ENCODE assay signal across 10 mouse cellular contexts in genomic region chr8:70634066-70634465, GRCm38 (mm10). TPM values are rescaled to one million over a fixed set of nuclear protein-coding genes. Genes with fewer than 3 reads are reported as not detected.
A peak's percentile ranks its signal among the peaks of the same experiment; 100 is the strongest.
DNase-seq lines count a peak whose midpoint lies in the region; TF ChIP-seq lines count a peak whose summit lies in the region.
"Had no signal": no experiment of that assay in that cellular context is flagged by ENCODE, and none has a peak within 500 bp of the region (broad histone marks: within the 10 kb centered on the region; RNA-seq: fewer than 3 reads in every experiment).

No protein-coding gene starts in this region.

- H3K4me3 ChIP-seq in lung, adult 2 months (replicated peaks; ENCODE audit: extremely low read depth, low read depth, low read length) = no peak overlapping the region
- no peak overlapping the region for H3K4me3 ChIP-seq in left cerebral cortex, adult 2 months
- H3K4me3 ChIP-seq: neural tube, embryonic 13.5 days had no signal

- TF ChIP-seq CTCF in lung, adult 2 months (IDR thresholded peaks at IDR 0.05; ENCODE audit: insufficient read depth, low read length) = no peak
- TF ChIP-seq CTCF in left cerebral cortex, adult 2 months (IDR thresholded peaks at IDR 0.05) = no peak

- peak; percentile 64 for DNase-seq in MN1 (ENCODE audit: low spot score)
- DNase-seq in adrenal gland, postnatal 25 days = peak; percentile 72
- DNase-seq in heart, postnatal 14 days = peak; percentile 79 to 83
- DNase-seq in lung, adult 2 months = peak; percentile 63
- DNase-seq in embryo, embryonic 9.5 days (ENCODE audit: extremely low spot score) = no peak
- DNase-seq in frontal cortex, adult 2 months (ENCODE audit: extremely low spot score in 1 of 2, low spot score in 1 of 2) = no peak
- no peak for DNase-seq in left cerebral cortex, postnatal 14 days (ENCODE audit: low spot score in 2 of 2)
- no peak for DNase-seq in left cerebral cortex, adult 2 months (ENCODE audit: extremely low spot score in 1 of 2, low spot score in 2 of 2)
- DNase-seq: cerebellum, adult 18-20 months had no signal

- intact Hi-C loops in heart, postnatal 14 days (cut with DNase I) = no loop called here
- intact Hi-C loops in left cerebral cortex, postnatal 14 days (cut with DNase I) = no loop called here
- intact Hi-C loops in left cerebral cortex, adult 2 months (cut with DNase I) = no loop called here

- H3K27ac ChIP-seq in left cerebral cortex, adult 2 months = no peak overlapping the region
- H3K27ac ChIP-seq: neural tube, embryonic 13.5 days had no signal

- TF ChIP-seq POLR2A in lung, adult 2 months (IDR thresholded peaks at IDR 0.05; ENCODE audit: borderline replicate concordance, extremely low read depth, low read depth, low read length) = no peak

- peaks cover 12% of the 10 kb centered on the region for H3K4me1 ChIP-seq in lung, adult 2 months (ENCODE audit: control insufficient read depth, insufficient read depth, low read length)

- 14% methylated on average over 6 of the region's 6 CpGs for WGBS in lung, adult 2 months

RNA-seq across cellular contexts. Expression of gene Gdf15, which starts 1.8 kb away (rescaled TPM):
- 2.2 and 5.7 TPM in 2 replicates for total RNA-seq in adrenal gland, postnatal 25 days (2021)
- 1 to 10 TPM in 1 of 2 experiments, under 1 TPM in 1; 0.41 to 1.6 TPM for total RNA-seq in heart, postnatal 14 days (2021)
- 5.4 and 6.6 TPM in 2 replicates for polyA plus RNA-seq in lung, adult 2 months (2012; rRNA removed)
- 0.15 and 0.20 TPM in 2 replicates for polyA plus RNA-seq in frontal cortex, adult 2 months (2012; rRNA removed)
- total RNA-seq in left cerebral cortex, postnatal 14 days (2021) = not detected
- total RNA-seq in left cerebral cortex, adult 2 months (2021) = not detected
- polyA plus RNA-seq: neural tube, embryonic 13.5 days had no signal

RNA-seq across cellular contexts. Expression of gene Lrrc25, which starts 18.1 kb away (rescaled TPM):
- total RNA-seq in adrenal gland, postnatal 25 days (2021) = 1.0 and 2.2 TPM in 2 replicates
- 1 to 10 TPM; 1.8 to 2.5 TPM for total RNA-seq in heart, postnatal 14 days (2021)
- polyA plus RNA-seq in lung, adult 2 months (2012; rRNA removed) = 10.4 and 10.5 TPM in 2 replicates
- 0.78 and 0.86 TPM in 2 replicates for polyA plus RNA-seq in frontal cortex, adult 2 months (2012; rRNA removed)
- total RNA-seq in left cerebral cortex, postnatal 14 days (2021) = under 1 TPM; 0.90 to 0.97 TPM
- under 1 TPM; 0.70 to 0.96 TPM for total RNA-seq in left cerebral cortex, adult 2 months (2021)

RNA-seq across cellular contexts. Expression of gene Ssbp4, which starts 25.4 kb away (rescaled TPM):
- total RNA-seq in adrenal gland, postnatal 25 days (2021) = 82.0 and 88.2 TPM in 2 replicates
- 10 to 100 TPM; 39.7 to 46.4 TPM for total RNA-seq in heart, postnatal 14 days (2021)
- polyA plus RNA-seq in lung, adult 2 months (2012; rRNA removed) = 228 and 351 TPM in 2 replicates
- polyA plus RNA-seq in frontal cortex, adult 2 months (2012; rRNA removed) = 266 and 276 TPM in 2 replicates
- 100 to 1,000 TPM; 270 to 302 TPM for total RNA-seq in left cerebral cortex, postnatal 14 days (2021)
- total RNA-seq in left cerebral cortex, adult 2 months (2021) = 100 to 1,000 TPM; 221 to 261 TPM

RNA-seq across cellular contexts. Expression of gene Pgpep1, which starts 26.1 kb away (rescaled TPM):
- total RNA-seq in adrenal gland, postnatal 25 days (2021) = 98.1 and 129 TPM in 2 replicates
- total RNA-seq in heart, postnatal 14 days (2021) = 10 to 100 TPM; 38.4 to 46.8 TPM
- polyA plus RNA-seq in lung, adult 2 months (2012; rRNA removed) = 32.2 and 33.7 TPM in 2 replicates
- polyA plus RNA-seq in frontal cortex, adult 2 months (2012; rRNA removed) = 17.2 and 25.8 TPM in 2 replicates
- 10 to 100 TPM; 14.8 to 19.0 TPM for total RNA-seq in left cerebral cortex, postnatal 14 days (2021)
- 10 to 100 TPM; 15.5 to 17.5 TPM for total RNA-seq in left cerebral cortex, adult 2 months (2021)

RNA-seq across cellular contexts. Expression of gene Lsm4, which starts 39.0 kb away (rescaled TPM):
- total RNA-seq in adrenal gland, postnatal 25 days (2021) = 66.1 and 86.8 TPM in 2 replicates
- total RNA-seq in heart, postnatal 14 days (2021) = 10 to 100 TPM; 75.0 to 76.5 TPM
- polyA plus RNA-seq in lung, adult 2 months (2012; rRNA removed) = 75.2 and 76.3 TPM in 2 replicates
- 113 and 128 TPM in 2 replicates for polyA plus RNA-seq in frontal cortex, adult 2 months (2012; rRNA removed)
- total RNA-seq in left cerebral cortex, postnatal 14 days (2021) = 10 to 100 TPM; 64.3 to 69.7 TPM
- 10 to 100 TPM; 62.1 to 62.9 TPM for total RNA-seq in left cerebral cortex, adult 2 months (2021)

Comparison
In these comparisons a context has a peak if more than half of its experiments do, and no peak if none do; other contexts are left out.
1. DNase-seq: peak in MN1 (single experiment), adrenal gland, postnatal 25 days (single experiment), heart, postnatal 14 days (2 of 2) and lung, adult 2 months (single experiment); none in embryo, embryonic 9.5 days (single experiment), frontal cortex, adult 2 months (0 of 2), left cerebral cortex, postnatal 14 days (0 of 2) and left cerebral cortex, adult 2 months (0 of 2).